Mouse (Mus musculus) lung, embryonic 16.5 days (tissue): ENCODE data around the gene Stoml2. TPM values are rescaled to one million over a fixed set of nuclear protein-coding genes. Genes with fewer than 3 reads are reported as not detected.
"Not testable (repeated sequence)": the region's sequence is repeated elsewhere in the genome, so short reads cannot be mapped to it uniquely, and the experiment has no call there.

Experiments
- ATAC-seq: fragments of 200-750 bp; cut with Nextera tagmentation; 2 replicates; pipeline ENCODE4 v1.8.0; 2017; ENCODE audit warnings: low read depth, mild to moderate bottlenecking, moderate library complexity
- H3K27ac ChIP-seq: fragments of 300-500 bp; sonication (generic); 2 replicates; pipeline ENCODE4 v1.5.1; 2014; ENCODE audit warnings: mild to moderate bottlenecking, control low read depth, low read length
- H3K27me3 ChIP-seq: fragments of 300-500 bp; sonication (generic); 2 replicates; pipeline ENCODE4 v1.6.1; 2014; ENCODE audit warnings: low read depth, low read length, mixed read lengths; ENCODE audit not compliant: control insufficient read depth, insufficient read depth
- H3K36me3 ChIP-seq: fragments of 300-500 bp; sonication (generic); 2 replicates; pipeline ENCODE4 v1.6.1; 2014; ENCODE audit warnings: low read length; ENCODE audit not compliant: control insufficient read depth, insufficient read depth
- H3K4me1 ChIP-seq: fragments of 300-500 bp; sonication (generic); replicated peaks from 2 replicates; pipeline ENCODE4 v1.6.1; 2014; ENCODE audit warnings: low read length, mixed read lengths; ENCODE audit not compliant: control insufficient read depth, insufficient read depth
- H3K4me2 ChIP-seq: fragments of 300-500 bp; sonication (generic); 2 replicates; pipeline ENCODE4 v1.6.1; 2014; ENCODE audit warnings: low read depth, low read length, control low read depth
- H3K4me3 ChIP-seq: fragments of 300-500 bp; sonication (generic); 2 replicates; pipeline ENCODE4 v1.5.1; 2014; ENCODE audit warnings: mild to moderate bottlenecking, low read length, control low read depth
- H3K9ac ChIP-seq: fragments of 300-500 bp; sonication (generic); 2 replicates; pipeline ENCODE4 v1.6.1; 2014; ENCODE audit warnings: low read length, control low read depth
- H3K9me3 ChIP-seq: fragments of 300-500 bp; sonication (generic); 2 replicates; pipeline ENCODE4 v1.6.1; 2016; ENCODE audit warnings: low read length; ENCODE audit not compliant: control insufficient read depth
- WGBS: fragments of 180-500 bp; shearing (Covaris S2); extraction: QIAGEN DNeasy Blood & Tissue Kit; methylation state at CpG from one replicate; pipeline ENCODE4 v1.1.7; 2014; 5-methylcytosine and 5-hydroxymethylcytosine counted together
- polyA plus RNA-seq: library from polyadenylated mRNA; unstranded; fragments of >200 nt; fragmentation: Nextera tagmentation; extraction: Ambion mirVana; gene quantifications from 2 replicates; pipeline ENCODE4 v1.2.1, GENCODE M21; 2015

The Stoml2 gene
- polyA plus RNA-seq, 1 experiment from 2014 or later = 286 TPM

DNA sequence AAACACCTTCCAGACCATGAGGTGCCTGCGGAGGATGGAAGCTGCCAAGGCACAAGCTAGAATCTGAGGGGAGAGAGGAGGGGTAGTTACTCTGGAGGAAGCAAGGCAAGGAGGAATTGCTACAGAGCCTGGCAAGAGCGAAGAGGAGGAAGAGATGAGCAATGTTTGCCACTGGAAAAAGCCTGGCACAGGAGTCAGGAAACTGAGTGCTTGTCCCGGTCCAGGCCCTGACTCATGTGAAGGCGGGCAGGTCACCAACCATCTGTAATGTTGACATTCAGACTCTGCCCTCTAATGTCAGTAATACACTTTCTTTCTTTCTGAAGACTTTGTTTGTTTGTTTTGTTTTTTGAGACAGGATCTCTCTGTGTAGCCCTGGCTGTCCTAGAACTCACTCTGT lies 13.4 kb downstream of the Stoml2 start:
- ATAC-seq = no peak
- Histone ChIP-seq H3K4me1 (no peaks in the 10 kb centered on the region), H3K27me3 (no peaks in the 10 kb centered on the region), H3K4me3 (no peak overlapping the region), H3K9me3 (no peaks in the 10 kb centered on the region), H3K4me2 (no peak overlapping the region), H3K27ac (no peak overlapping the region), H3K36me3 (peaks cover 34% of the 10 kb centered on the region), H3K9ac (no peak overlapping the region)
- WGBS = 92% methylated on average over 4 of the region's 4 CpGs

DNA sequence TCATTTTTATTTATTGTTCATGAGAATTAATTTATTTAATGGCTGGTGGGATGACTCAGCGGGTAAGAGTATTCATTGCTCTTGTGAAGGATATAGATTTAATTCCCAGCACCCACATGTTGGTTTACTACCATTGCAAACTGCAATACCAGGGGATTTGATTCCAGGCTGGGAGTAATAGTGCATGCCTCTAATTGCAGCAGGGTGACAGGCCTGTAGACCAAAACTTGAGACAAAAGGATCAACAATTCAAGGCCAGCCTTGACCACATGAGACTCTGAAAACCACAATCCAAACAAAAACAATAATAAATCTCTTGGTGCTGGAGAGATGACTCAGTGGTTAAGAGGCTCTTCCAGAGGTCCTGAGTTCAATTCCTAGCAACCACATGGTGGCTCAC lies 19.4 kb downstream of the Stoml2 start:
- WGBS = 95% methylated on average over 1 of the region's 1 CpGs
- H3K9ac ChIP-seq = no peak overlapping the region
- no peak overlapping the region for H3K4me3 ChIP-seq
- no peaks in the 10 kb centered on the region for H3K27me3 ChIP-seq
- no peaks in the 10 kb centered on the region for H3K9me3 ChIP-seq
- no peak overlapping the region for H3K27ac ChIP-seq
- no peak for ATAC-seq
- no peak overlapping the region for H3K4me2 ChIP-seq
- H3K36me3 ChIP-seq = peaks cover 4% of the 10 kb centered on the region
- peaks cover 5% of the 10 kb centered on the region; the same call in 1 of the 2 replicates for H3K4me1 ChIP-seq

DNA sequence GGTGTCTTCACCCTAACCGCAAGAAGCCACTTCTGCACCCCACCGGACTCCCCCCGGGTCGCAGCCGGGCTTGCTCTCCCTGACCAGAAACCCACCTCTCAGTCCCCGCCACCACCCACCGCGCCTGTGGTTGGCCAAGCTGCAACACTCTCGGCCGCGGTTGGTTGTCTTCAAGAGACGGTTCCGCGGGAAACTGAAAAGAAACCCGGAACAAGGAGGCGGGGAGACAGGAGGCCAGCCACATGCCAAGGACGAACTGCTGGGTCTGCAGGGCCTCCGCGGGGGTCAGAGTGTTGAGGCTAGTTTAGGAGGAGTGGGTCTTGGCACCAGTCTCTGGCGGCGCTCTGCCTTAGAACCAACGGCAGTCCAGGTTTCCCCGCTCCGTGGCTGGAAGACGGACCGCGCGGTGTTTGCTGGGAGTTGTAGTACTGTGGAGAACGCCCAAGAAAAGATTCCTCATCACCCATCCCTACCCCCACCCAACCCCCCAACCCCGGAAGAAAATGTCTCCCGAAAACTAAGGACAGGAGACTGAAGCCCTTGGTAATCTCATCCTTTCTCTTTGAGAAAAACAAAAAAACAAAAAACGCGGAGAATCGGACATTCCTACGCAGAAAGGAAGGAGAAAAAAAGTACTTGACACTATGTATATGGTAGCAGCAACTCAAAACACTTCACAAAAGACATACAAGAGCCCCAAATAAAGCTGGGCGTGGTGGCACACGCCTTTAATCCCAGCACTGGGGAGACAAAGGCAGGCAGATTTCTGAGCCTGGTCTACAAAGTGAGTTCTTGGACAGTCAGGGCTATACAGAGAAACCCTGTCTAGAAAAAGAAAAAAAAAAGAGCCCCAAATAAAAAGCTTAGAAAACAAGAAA lies 21.1 kb downstream of the Stoml2 start, which contains the start of gene Fancg:
Fancg (minus strand) TSS at position 346 of the 878 bp plus-strand sequence.
- H3K9me3 ChIP-seq = no peaks in the 10 kb centered on the region
- peaks cover 5% of the 10 kb centered on the region; the same call in 1 of the 2 replicates for H3K4me1 ChIP-seq
- H3K4me2 ChIP-seq = peak within 1 kb of the TSS; percentile 75
- ATAC-seq = peak; percentile 93
- peak within 1 kb of the TSS; percentile 23 for H3K27ac ChIP-seq
- H3K9ac ChIP-seq = peak within 1 kb of the TSS; percentile 75
- H3K36me3 ChIP-seq = no peaks in the 10 kb centered on the region; the same call in 1 of the 2 replicates
- H3K4me3 ChIP-seq = peak within 1 kb of the TSS; percentile 62
- H3K27me3 ChIP-seq = no peaks in the 10 kb centered on the region
- under 1% methylated on average over 37 of the region's 37 CpGs for WGBS

DNA sequence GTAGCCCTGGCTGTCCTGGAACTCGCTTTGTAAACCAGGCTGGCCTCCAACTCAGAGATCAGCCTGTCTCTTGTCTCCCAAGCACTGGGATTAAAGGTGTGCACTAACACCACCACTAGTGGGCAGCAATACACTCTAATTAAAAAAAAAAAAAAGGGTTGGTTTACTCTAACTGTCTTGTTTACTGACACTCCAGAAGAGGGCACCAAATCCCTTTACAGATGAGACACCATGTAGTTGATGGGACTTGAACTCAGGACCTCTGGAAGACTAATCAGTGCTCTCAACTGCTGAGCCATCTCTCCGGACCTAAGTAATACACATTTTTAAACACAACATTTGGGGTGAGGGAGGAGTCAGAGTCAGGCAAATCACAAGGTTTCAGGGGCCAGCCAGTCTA lies 25.7 kb downstream of the Stoml2 start:
- Histone ChIP-seq H3K27ac (no peak overlapping the region), H3K9me3 (no peaks in the 10 kb centered on the region), H3K27me3 (no peaks in the 10 kb centered on the region), H3K4me2 (no peak overlapping the region), H3K4me1 (peaks cover 8% of the 10 kb centered on the region; the same call in 1 of the 2 replicates), H3K4me3 (no peak overlapping the region), H3K9ac (no peak overlapping the region), H3K36me3 (no peaks in the 10 kb centered on the region; the same call in 1 of the 2 replicates)
- ATAC-seq = no peak
- WGBS = 48% methylated on average over 2 of the region's 2 CpGs

DNA sequence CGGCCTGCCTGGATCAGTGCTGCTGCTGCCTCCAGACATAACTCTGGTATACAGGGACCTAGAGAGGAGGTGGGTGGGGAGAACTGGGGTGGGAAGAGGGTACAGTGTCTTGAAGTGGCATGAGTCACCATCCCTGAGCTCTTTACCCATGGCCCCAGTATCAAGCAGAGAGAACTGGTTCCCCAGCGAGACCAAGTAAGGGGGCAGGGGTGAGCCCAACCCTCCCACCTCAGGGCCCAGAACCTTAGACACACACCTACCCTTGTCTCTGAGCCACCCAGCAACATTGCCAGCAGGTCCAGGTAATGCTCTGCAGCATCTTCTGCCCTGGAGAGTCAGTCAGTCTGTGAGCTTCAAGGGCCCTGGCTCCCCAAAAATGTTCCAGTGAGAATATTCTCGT lies 26.6 kb downstream of the Stoml2 start:
- no peak overlapping the region for H3K4me3 ChIP-seq
- no peak overlapping the region for H3K4me2 ChIP-seq
- H3K4me1 ChIP-seq = peaks cover 8% of the 10 kb centered on the region; the same call in 1 of the 2 replicates
- no peak overlapping the region for H3K27ac ChIP-seq
- ATAC-seq = no peak
- H3K36me3 ChIP-seq = no peaks in the 10 kb centered on the region; the same call in 1 of the 2 replicates
- no peak overlapping the region for H3K9ac ChIP-seq
- 93% methylated on average over 3 of the region's 3 CpGs for WGBS
- no peaks in the 10 kb centered on the region for H3K9me3 ChIP-seq
- H3K27me3 ChIP-seq = no peaks in the 10 kb centered on the region

DNA sequence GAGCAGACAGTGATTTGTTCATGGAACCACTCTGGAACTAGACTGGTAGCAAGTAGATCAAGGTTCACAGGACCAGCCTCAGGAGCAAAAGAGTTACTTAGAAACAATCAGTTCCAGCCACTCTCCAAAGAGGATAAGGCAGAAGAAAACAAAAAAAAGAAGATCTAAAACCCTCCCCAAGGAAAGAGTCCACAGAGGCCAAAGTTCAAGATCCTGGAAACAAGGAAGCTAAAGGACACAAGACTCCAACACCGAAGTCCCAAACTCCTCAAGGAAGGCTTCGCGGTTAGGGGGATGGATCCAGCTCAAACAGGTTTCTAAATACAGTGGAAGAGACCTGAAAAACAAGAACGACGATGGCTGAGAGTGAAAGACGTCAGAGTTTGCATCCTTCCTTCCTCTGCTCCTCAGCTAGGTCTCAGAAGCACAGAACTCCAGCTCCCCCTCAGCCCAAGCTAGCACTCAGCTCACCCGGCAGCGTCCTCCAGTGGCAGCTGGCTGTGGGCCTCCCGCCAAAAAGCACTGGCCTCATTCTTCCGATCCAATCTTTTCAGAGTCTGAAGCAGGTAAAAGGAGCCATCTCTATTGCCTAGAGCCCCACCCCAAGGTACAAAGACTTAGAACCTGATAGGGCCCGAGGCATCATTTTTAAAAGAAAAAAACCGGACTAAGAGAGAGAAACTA lies 28.6 kb downstream of the Stoml2 start:
- Histone ChIP-seq H3K9me3 (no peaks in the 10 kb centered on the region), H3K27ac (no peak overlapping the region), H3K4me3 (no peak overlapping the region), H3K4me1 (peaks cover 15% of the 10 kb centered on the region), H3K9ac (no peak overlapping the region), H3K27me3 (no peaks in the 10 kb centered on the region), H3K4me2 (no peak overlapping the region), H3K36me3 (no peaks in the 10 kb centered on the region; the same call in 1 of the 2 replicates)
- WGBS = 76% methylated on average over 12 of the region's 12 CpGs
- no peak for ATAC-seq

DNA sequence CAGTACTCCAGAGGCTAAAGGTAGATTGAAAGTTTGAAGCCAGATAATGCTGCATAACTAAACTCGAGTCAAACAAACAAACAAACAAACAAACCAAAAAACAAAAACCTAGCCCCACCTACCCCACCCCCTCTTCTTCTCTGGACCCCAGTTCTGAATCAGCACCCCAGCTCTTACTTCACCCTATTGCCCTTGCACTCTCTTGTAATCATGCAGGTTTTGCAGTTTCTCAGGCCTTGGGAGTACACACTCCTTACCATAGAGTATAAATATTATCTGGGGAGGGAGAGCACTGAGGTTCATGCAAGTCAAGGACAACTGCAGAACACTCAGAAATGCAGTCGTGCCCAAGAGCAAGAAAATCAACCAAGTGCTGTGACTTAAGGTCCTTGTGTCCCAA lies 30.2 kb downstream of the Stoml2 start:
- Histone ChIP-seq H3K4me2 (no peak overlapping the region), H3K27me3 (no peaks in the 10 kb centered on the region), H3K36me3 (peaks cover 2% of the 10 kb centered on the region; the same call in 1 of the 2 replicates), H3K4me1 (peaks cover 19% of the 10 kb centered on the region), H3K9ac (no peak overlapping the region), H3K9me3 (no peaks in the 10 kb centered on the region), H3K27ac (no peak overlapping the region; the same call in 1 of the 2 replicates), H3K4me3 (no peak overlapping the region)
- ATAC-seq = no peak
- WGBS = 88% methylated on average over 2 of the region's 2 CpGs

DNA sequence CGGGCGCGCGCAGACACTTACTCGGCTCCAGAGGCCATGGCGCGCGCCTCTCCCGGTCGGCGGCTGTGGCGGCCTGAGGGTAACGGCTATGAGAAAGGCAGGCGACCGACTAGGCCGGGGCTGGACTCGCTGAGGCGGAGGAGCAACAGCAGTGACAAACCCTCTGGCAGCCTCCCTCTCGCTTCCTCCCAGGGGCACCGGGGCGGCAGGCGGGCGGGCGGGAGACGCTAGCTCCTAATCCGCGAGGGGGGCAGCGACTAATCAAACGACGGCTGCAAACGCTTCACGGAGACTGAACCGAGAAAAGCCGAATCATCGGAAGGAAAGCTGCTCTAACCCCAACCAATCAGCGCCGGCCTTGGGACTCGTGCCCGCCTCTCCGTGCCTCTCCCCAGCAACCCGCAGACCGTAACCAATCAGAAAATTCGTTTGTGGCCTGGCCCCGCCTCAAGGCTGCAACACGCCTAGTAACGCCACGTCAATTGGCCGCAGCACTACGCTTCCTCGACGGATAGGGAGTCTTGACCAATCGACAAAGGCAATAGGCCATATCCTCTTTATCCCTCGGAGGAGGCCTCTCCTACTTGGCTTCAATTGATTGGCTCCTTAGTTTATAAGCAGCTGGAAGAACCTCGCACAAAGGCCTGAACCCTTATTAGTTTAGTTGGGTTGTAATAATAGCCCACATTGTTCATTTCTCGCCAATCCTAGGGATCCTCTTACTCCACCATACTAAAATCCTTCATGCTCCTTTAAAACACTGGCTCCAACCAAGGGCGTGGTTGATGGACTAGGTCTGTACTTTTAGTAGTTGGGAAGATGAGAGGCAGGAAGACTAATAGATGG lies 31.1 kb downstream of the Stoml2 start, which contains the start of gene Vcp:
Vcp (minus strand) TSS at position 367 of the 846 bp plus-strand sequence.
- H3K36me3 ChIP-seq, H3K9me3 ChIP-seq, H3K27me3 ChIP-seq: not testable (repeated sequence)
- Histone ChIP-seq H3K27ac (peak within 1 kb of the TSS; percentile 99), H3K4me2 (peak within 1 kb of the TSS; percentile 87), H3K9ac (peak within 1 kb of the TSS; percentile 97), H3K4me3 (peak within 1 kb of the TSS; percentile 95), H3K4me1 (peaks cover 19% of the 10 kb centered on the region)
- 1% methylated on average over 45 of the region's 56 CpGs for WGBS
- ATAC-seq = peak; percentile 98
